Mouse (Mus musculus) olfactory bulb, adult 2 months (tissue): ENCODE measurements around the gene Phlda2.

Source experiments
- CTCF ChIP-seq: fragments of 200-500 bp; IDR thresholded peaks from 2 replicates; pipeline ENCODE4 v1.5.1; 2012; ENCODE audit warnings: low read depth, mild to moderate bottlenecking, low read length, moderate library complexity; ENCODE audit not compliant: insufficient read depth
- POLR2A ChIP-seq: fragments of 200-500 bp; IDR thresholded peaks from 2 replicates; pipeline ENCODE4 v1.6.1; 2012; ENCODE audit warnings: mild to moderate bottlenecking, low read depth, low read length, moderate library complexity; ENCODE audit not compliant: insufficient read depth

DNA sequence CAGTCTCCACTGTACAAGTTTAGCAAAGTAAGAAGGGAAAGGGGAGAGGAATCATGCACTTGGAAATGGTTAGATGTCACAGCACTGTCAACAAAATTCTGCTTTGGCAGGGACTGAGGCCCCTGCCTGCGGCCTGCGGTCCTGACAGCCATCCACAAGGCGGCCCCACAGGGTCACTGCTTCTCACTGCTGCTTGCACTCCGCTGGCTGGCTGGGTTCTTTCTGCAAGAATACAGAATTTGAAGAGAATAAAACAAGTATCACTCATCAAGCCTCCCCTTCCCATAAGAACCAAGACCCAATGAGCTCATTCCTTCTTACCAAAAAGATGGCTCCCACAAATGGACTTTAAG lies 11.4 kb upstream of the Phlda2 start:
- TF ChIP-seq POLR2A (no peak), CTCF (no peak)
